Mouse (Mus musculus) gastrocnemius, adult 18-20 months (tissue): ENCODE results near the gene Tspan15. TPM values are rescaled to one million over a fixed set of nuclear protein-coding genes. Genes with fewer than 3 reads are reported as not detected.

ENCODE experiments used
- microRNA-seq: library from miRNA; unstranded; fragments of <30 nt; microRNA quantifications from one replicate; pipeline ENCODE4 v1.2.0, GENCODE M21; 2021
- total RNA-seq, 2 experiments: library from RNA; stranded (reverse); gene quantifications; 2 replicates each; pipeline ENCODE4 v1.2.3; 2021

Gene Tspan15
- total RNA-seq, 2 experiments from 2014 or later: 2.9 to 5.5 TPM

Small RNAs within 50 kb of the gene (microRNA-seq; reads per million reads assigned to microRNA genes)
- 2.4 reads per million for gene Mir7662

Other genes starting within 250 kb of the Tspan15 start
- not detected for gene Neurog3, start 98.2 kb downstream of the Tspan15 start, total RNA-seq
- gene Fam241b, start 87.3 kb downstream of the Tspan15 start, total RNA-seq: 1 to 10 TPM; 1.7 to 2.7 TPM
- gene Tacr2, start 21.2 kb upstream of the Tspan15 start, total RNA-seq: not detected
- 1 to 10 TPM; 4.7 to 7.2 TPM for gene Hk1, start 148.7 kb upstream of the Tspan15 start, total RNA-seq
- gene Hkdc1, start 191.2 kb upstream of the Tspan15 start, total RNA-seq: not detected
- not detected for gene 4930507D05Rik, start 218.2 kb upstream of the Tspan15 start, total RNA-seq
- 10 to 100 TPM; 14.2 to 16.0 TPM for gene Supv3l1, start 218.5 kb upstream of the Tspan15 start, total RNA-seq